Mouse (Mus musculus) ES-Bruce4 (cell line): ENCODE data around the gene 6430548M08Rik. TPM values are rescaled to one million over a fixed set of nuclear protein-coding genes. Genes with fewer than 3 reads are reported as not detected.

Experiments
- H3K27ac ChIP-seq: 2 replicates; pipeline ENCODE4 v1.5.1; 2012; ENCODE audit warnings: low read length, inconsistent platforms; ENCODE audit not compliant: insufficient read depth
- H3K27me3 ChIP-seq: 2 replicates; pipeline ENCODE4 v1.6.1; 2012; ENCODE audit warnings: mild to moderate bottlenecking, low read length, inconsistent platforms; ENCODE audit not compliant: control insufficient read depth, poor library complexity, insufficient read depth, severe bottlenecking
- H3K36me3 ChIP-seq: 2 replicates; pipeline ENCODE4 v1.6.1; 2012; ENCODE audit warnings: inconsistent platforms, mild to moderate bottlenecking, low read length, moderate library complexity; ENCODE audit not compliant: control insufficient read depth, poor library complexity, insufficient read depth, severe bottlenecking
- H3K4me1 ChIP-seq: one replicate; pipeline ENCODE4 v1.8.1; 2011; ENCODE audit warnings: low read length; ENCODE audit not compliant: control insufficient read depth, insufficient read depth
- H3K4me3 ChIP-seq: 2 replicates; pipeline ENCODE4 v1.5.1; 2011; ENCODE audit warnings: low read depth, mild to moderate bottlenecking, low read length
- H3K9ac ChIP-seq: 2 replicates; pipeline ENCODE4 v1.6.1; 2012; ENCODE audit warnings: low read depth, mild to moderate bottlenecking, inconsistent platforms; ENCODE audit not compliant: poor library complexity, severe bottlenecking
- H3K9me3 ChIP-seq: replicated peaks from 2 replicates; pipeline ENCODE4 v1.6.1; 2012; ENCODE audit warnings: mild to moderate bottlenecking, low read length, inconsistent platforms; ENCODE audit not compliant: control insufficient read depth, poor library complexity, insufficient read depth, severe bottlenecking
- CTCF ChIP-seq: IDR thresholded peaks from one replicate; pipeline ENCODE4 v1.8.1; 2011; ENCODE audit warnings: low read depth, low read length
- EP300 ChIP-seq: IDR thresholded peaks from 2 replicates; pipeline ENCODE4 v1.6.1; 2011; ENCODE audit warnings: low read depth, low read length; ENCODE audit not compliant: insufficient read depth
- POLR2A ChIP-seq: IDR thresholded peaks from one replicate; pipeline ENCODE4 v1.8.1; 2011; ENCODE audit warnings: low read length; ENCODE audit not compliant: insufficient read depth
- polyA plus RNA-seq: library from polyadenylated mRNA; stranded (reverse); fragments of >200 nt; gene quantifications from 2 replicates; pipeline ENCODE4 v1.2.4, GENCODE M21; 2011; ENCODE audit warnings: low read depth; ENCODE audit not compliant: missing spikeins, insufficient read depth, insufficient read length

The 6430548M08Rik gene
- polyA plus RNA-seq, 1 experiment = 0.18 TPM

GRCm38 (mm10) chr8:120178124-120178514 is 64.2 kb downstream of the 6430548M08Rik start:
- H3K9me3 ChIP-seq = no peaks in the 10 kb centered on the region
- peaks cover 3% of the 10 kb centered on the region for H3K4me1 ChIP-seq
- no peaks in the 10 kb centered on the region for H3K27me3 ChIP-seq
- H3K27ac ChIP-seq = no peak overlapping the region
- TF ChIP-seq EP300 = no peak
- no peak for TF ChIP-seq POLR2A
- no peak for TF ChIP-seq CTCF
- H3K9ac ChIP-seq = no peak overlapping the region
- no peaks in the 10 kb centered on the region for H3K36me3 ChIP-seq
- no peak overlapping the region for H3K4me3 ChIP-seq

GRCm38 (mm10) chr8:120179027-120179431 is 65.1 kb downstream of the 6430548M08Rik start:
- no peak overlapping the region for H3K9ac ChIP-seq

GRCm38 (mm10) chr8:120180445-120180970 is 66.6 kb downstream of the 6430548M08Rik start:
- Histone ChIP-seq H3K27me3 (no peaks in the 10 kb centered on the region), H3K4me3 (no peak overlapping the region), H3K9ac (no peak overlapping the region), H3K9me3 (no peaks in the 10 kb centered on the region), H3K27ac (no peak overlapping the region), H3K4me1 (peaks cover 3% of the 10 kb centered on the region), H3K36me3 (no peaks in the 10 kb centered on the region)
- TF ChIP-seq EP300 = no peak
- no peak for TF ChIP-seq POLR2A
- TF ChIP-seq CTCF = no peak

More at GRCm38 (mm10) chr8:120179027-120179431, 65.1 kb downstream of the 6430548M08Rik start:
- Histone ChIP-seq H3K4me1 (peaks cover 3% of the 10 kb centered on the region), H3K27me3 (no peaks in the 10 kb centered on the region), H3K4me3 (peak overlapping the region; percentile 9; the same call in 1 of the 2 replicates), H3K36me3 (no peaks in the 10 kb centered on the region), H3K27ac (no peak overlapping the region), H3K9me3 (no peaks in the 10 kb centered on the region)
- TF ChIP-seq EP300 = 0 out of 2 replicates have a peak, but pooled peaks have one; percentile 28
- no peak for TF ChIP-seq POLR2A
- TF ChIP-seq CTCF = peak; percentile 94

GRCm38 (mm10) chr8:120181274-120181673 is 67.3 kb downstream of the 6430548M08Rik start:
- H3K36me3 ChIP-seq = no peaks in the 10 kb centered on the region
- no peak overlapping the region for H3K9ac ChIP-seq
- no peak overlapping the region for H3K4me3 ChIP-seq
- no peaks in the 10 kb centered on the region for H3K9me3 ChIP-seq
- TF ChIP-seq CTCF = no peak
- TF ChIP-seq EP300 = no peak
- TF ChIP-seq POLR2A = no peak
- peaks cover 3% of the 10 kb centered on the region for H3K4me1 ChIP-seq
- no peaks in the 10 kb centered on the region for H3K27me3 ChIP-seq
- no peak overlapping the region for H3K27ac ChIP-seq

- Histone ChIP-seq H3K27ac (no peak overlapping the region), H3K36me3 (no peaks in the 10 kb centered on the region), H3K9me3 (no peaks in the 10 kb centered on the region), H3K27me3 (no peaks in the 10 kb centered on the region), H3K4me3 (no peak overlapping the region), H3K4me1 (peaks cover 2% of the 10 kb centered on the region), H3K9ac (no peak overlapping the region)
- TF ChIP-seq POLR2A = no peak
- TF ChIP-seq CTCF = no peak
- TF ChIP-seq EP300 = no peak
These were observed 68.0 kb downstream of the 6430548M08Rik start for GRCm38 (mm10) chr8:120181861-120182414.

- Histone ChIP-seq H3K36me3 (no peaks in the 10 kb centered on the region), H3K9me3 (no peaks in the 10 kb centered on the region), H3K27ac (no peak overlapping the region), H3K27me3 (no peaks in the 10 kb centered on the region), H3K9ac (no peak overlapping the region), H3K4me1 (no peaks in the 10 kb centered on the region), H3K4me3 (no peak overlapping the region)
- TF ChIP-seq POLR2A (no peak), CTCF (no peak), EP300 (no peak)
These were observed 70.4 kb downstream of the 6430548M08Rik start for GRCm38 (mm10) chr8:120184366-120184765.
